Mouse (Mus musculus): ENCODE data around the gene Mlxipl. TPM values are rescaled to one million over a fixed set of nuclear protein-coding genes. Genes with fewer than 3 reads are reported as not detected.

Mlxipl gene
- total and polyA plus RNA-seq, 3 experiments: not detected

DNA sequence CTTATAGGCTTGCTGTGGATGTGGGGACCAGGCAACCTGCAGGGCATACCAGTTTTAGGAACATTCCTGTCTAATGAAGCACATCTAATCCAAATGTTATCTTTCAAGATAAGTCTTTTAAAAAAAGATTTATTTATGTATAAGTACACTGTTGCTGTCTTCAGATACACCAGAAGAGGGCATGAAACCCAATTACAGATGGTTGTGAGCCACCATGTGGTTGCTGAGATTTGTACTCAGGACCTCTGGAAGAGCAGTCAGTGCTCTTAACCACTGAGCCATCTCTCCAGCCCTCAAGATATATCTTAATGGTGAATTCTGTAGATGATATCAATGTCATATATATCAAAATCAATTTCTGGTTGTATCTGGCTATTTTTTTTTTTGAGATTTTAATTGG lies 56.3 kb downstream of the Mlxipl start:
- Histone ChIP-seq H3K27ac (ENCODE audit: control insufficient read depth, low read depth, low read length) (no peak overlapping the region), H3K4me3 (ENCODE audit: control insufficient read depth in 1 of 2, insufficient read depth in 1 of 2, low read depth in 2 of 2, low read length in 2 of 2) (no peak overlapping the region), H3K27me3 (ENCODE audit: control insufficient read depth in 1 of 2, insufficient read depth in 2 of 2, low read length in 2 of 2) (peaks cover 0 to 2% of the 10 kb centered on the region in 2 experiments; a peak in 3 of 4 replicates), H3K36me3 (ENCODE audit: control insufficient read depth in 1 of 2, insufficient read depth in 2 of 2, low read length in 2 of 2) (peaks cover 0 to 18% of the 10 kb centered on the region in 2 experiments; a peak in 2 of 4 replicates), H3K9ac (ENCODE audit: control insufficient read depth, low read depth, low read length, poor library complexity, severe bottlenecking) (no peak overlapping the region), H3K9me3 (replicated peaks; ENCODE audit: insufficient read depth, low read length) (no peaks in the 10 kb centered on the region), H3K79me2 (ENCODE audit: control insufficient read depth, insufficient read depth, low read length, poor library complexity) (peaks cover 10% of the 10 kb centered on the region), H3K4me1 (ENCODE audit: control insufficient read depth in 1 of 2, insufficient read depth in 2 of 2, low read length in 2 of 2) (peaks cover 3 to 19% of the 10 kb centered on the region in 2 experiments)
- TF ChIP-seq UBTF (IDR thresholded peaks at IDR 0.05; ENCODE audit: borderline replicate concordance, insufficient read depth, low read depth, low read length): no peak
- peak; percentile 5; the same call in 1 of the 2 replicates for TF ChIP-seq SMC3 (IDR thresholded peaks at IDR 0.05; ENCODE audit: low read depth, low read length)
- no peak for TF ChIP-seq KAT2A (conservative IDR thresholded peaks at IDR 0.05; ENCODE audit: low read depth, low read length)
- no peak for TF ChIP-seq USF1 (IDR thresholded peaks at IDR 0.05; ENCODE audit: low read depth, low read length)
- TF ChIP-seq POLR2AphosphoS2 (IDR thresholded peaks at IDR 0.05; ENCODE audit: low read length): no peak
- no peak for TF ChIP-seq ZKSCAN1 (IDR thresholded peaks at IDR 0.05; ENCODE audit: low read depth, low read length)
- TF ChIP-seq RCOR1 (IDR thresholded peaks at IDR 0.05; ENCODE audit: low read depth, low read length): 0 out of 2 replicates have a peak, but pooled peaks have one; percentile 7
- 0 out of 2 replicates have a peak, but pooled peaks have one; percentile 25 for TF ChIP-seq MAX (IDR thresholded peaks at IDR 0.05; ENCODE audit: low read length)
- peak in 1 of 3 experiments; percentile 33; a peak in 2 of 6 replicates for TF ChIP-seq CTCF (IDR thresholded peaks at IDR 0.05 in 2 of 3, conservative IDR thresholded peaks at IDR 0.05 in 1 of 3; ENCODE audit: control insufficient read depth in 1 of 3, insufficient read depth in 1 of 3, low read depth in 2 of 3, low read length in 3 of 3, poor library complexity in 1 of 3, severe bottlenecking in 1 of 3)
- 0 out of 4 replicates have a peak, but pooled peaks of 1 of the 2 experiments have one; percentile 1 for TF ChIP-seq EP300 (IDR thresholded peaks at IDR 0.05; ENCODE audit: low read depth in 1 of 2, low read length in 2 of 2)
- DNase-seq (ENCODE audit: low read depth, low spot score): no peak

DNA sequence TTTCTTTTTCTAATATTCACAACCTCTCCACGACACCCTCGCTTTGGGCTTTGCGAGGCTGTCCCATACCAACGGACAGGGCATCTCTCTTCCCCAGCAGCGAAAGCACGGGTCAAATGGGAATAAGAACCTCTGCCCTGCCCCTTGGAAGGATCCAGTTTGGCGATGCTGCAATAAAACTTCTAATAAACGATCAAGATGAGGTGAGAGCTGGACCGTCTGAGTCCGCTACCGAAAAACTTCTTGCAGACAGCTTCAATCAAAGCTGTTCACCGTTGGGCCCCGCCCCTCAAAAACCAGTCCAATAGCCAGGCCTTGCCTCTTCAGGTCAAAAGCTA lies 59.0 kb downstream of the Mlxipl start:
- no peaks in the 10 kb centered on the region for H3K9me3 ChIP-seq (replicated peaks; ENCODE audit: insufficient read depth, low read length)
- peak overlapping the region; percentile 47 to 61 for H3K4me3 ChIP-seq (ENCODE audit: control insufficient read depth in 1 of 2, insufficient read depth in 1 of 2, low read depth in 2 of 2, low read length in 2 of 2)
- peaks cover 0 to 18% of the 10 kb centered on the region in 2 experiments; a peak in 3 of 4 replicates for H3K36me3 ChIP-seq (ENCODE audit: control insufficient read depth in 1 of 2, insufficient read depth in 2 of 2, low read length in 2 of 2)
- TF ChIP-seq TAL1 (IDR thresholded peaks at IDR 0.05; ENCODE audit: low read length): no peak
- TF ChIP-seq POLR2AphosphoS2 (IDR thresholded peaks at IDR 0.05; ENCODE audit: low read length): no peak
- TF ChIP-seq MAZ (IDR thresholded peaks at IDR 0.05; ENCODE audit: low read depth, low read length): 0 out of 2 replicates have a peak, but pooled peaks have one; percentile 46
- no peak for TF ChIP-seq TCF12 (IDR thresholded peaks at IDR 0.05; ENCODE audit: low read depth, low read length)
- TF ChIP-seq MYC (IDR thresholded peaks at IDR 0.05; ENCODE audit: low read depth, low read length): no peak
- TF ChIP-seq SIN3A (IDR thresholded peaks at IDR 0.05; ENCODE audit: low read length): peak; percentile 50; the same call in 1 of the 2 replicates
- no peak for TF ChIP-seq CHD2 (IDR thresholded peaks at IDR 0.05; ENCODE audit: low read length)
- no peak for TF ChIP-seq ZNF384 (IDR thresholded peaks at IDR 0.05; ENCODE audit: low read depth, low read length)
- peaks cover 3 to 20% of the 10 kb centered on the region in 2 experiments for H3K4me1 ChIP-seq (ENCODE audit: control insufficient read depth in 1 of 2, insufficient read depth in 2 of 2, low read length in 2 of 2)
- no peak overlapping the region for H3K27ac ChIP-seq (ENCODE audit: control insufficient read depth, low read depth, low read length)
- no peak for DNase-seq (ENCODE audit: low read depth, low spot score)
- no peaks in the 10 kb centered on the region for H3K27me3 ChIP-seq (ENCODE audit: control insufficient read depth in 1 of 2, insufficient read depth in 2 of 2, low read length in 2 of 2)
- peaks cover 12% of the 10 kb centered on the region for H3K79me2 ChIP-seq (ENCODE audit: control insufficient read depth, insufficient read depth, low read length, poor library complexity)
- peak overlapping the region; percentile 10; the same call in 1 of the 2 replicates for H3K9ac ChIP-seq (ENCODE audit: control insufficient read depth, low read depth, low read length, poor library complexity, severe bottlenecking)
